Comparison of ENCODE assay signal across 10 mouse cellular contexts in genomic region chr12:21160327-21160828, GRCm38 (mm10).
DNase-seq lines count a peak whose midpoint lies in the region; ATAC-seq and TF ChIP-seq lines count a peak whose summit lies in the region.
"Had no signal": no experiment of that assay in that cellular context is flagged by ENCODE, and none has a peak within 500 bp of the region (broad histone marks: within the 10 kb centered on the region; RNA-seq: fewer than 3 reads in every experiment).

No protein-coding gene starts in this region.

- peak; percentile 77 for DNase-seq in kidney, adult 2 months
- no peak for DNase-seq in kidney, postnatal 4 days
- DNase-seq in brain, embryonic 18.5 days (ENCODE audit: low read depth, low spot score): peak; percentile 42
- DNase-seq in lung, postnatal 10 days: peak; percentile 50
- DNase-seq in layer of hippocampus, adult 9-11 months: no peak
- no peak for DNase-seq in ovary, adult 18-20 months (ENCODE audit: low spot score)
- DNase-seq: right cerebral cortex, postnatal 14 days had no signal

- H3K4me3 ChIP-seq in kidney, adult 2 months (ENCODE audit: insufficient read depth, low read depth, low read length): no peak overlapping the region
- H3K4me3 ChIP-seq in embryonic facial prominence, embryonic 15.5 days (replicated peaks): no peak overlapping the region
- H3K4me3 ChIP-seq: liver, embryonic 15.5 days had no signal

- H3K4me2 ChIP-seq in embryonic facial prominence, embryonic 15.5 days (replicated peaks): 0 out of 2 replicates have a peak overlapping the region, but pooled peaks have one; percentile 15
- H3K4me2 ChIP-seq: liver, embryonic 15.5 days had no signal

- H3K4me1 ChIP-seq in kidney, adult 2 months (ENCODE audit: control insufficient read depth, insufficient read depth, low read length): peaks cover 6% of the 10 kb centered on the region; the same call in 1 of the 2 replicates
- peaks cover 14% of the 10 kb centered on the region for H3K4me1 ChIP-seq in embryonic facial prominence, embryonic 15.5 days

- H3K9me3 ChIP-seq in embryonic facial prominence, embryonic 15.5 days (replicated peaks): no peaks in the 10 kb centered on the region
- H3K9me3 ChIP-seq: liver, embryonic 15.5 days had no signal

- no peak for TF ChIP-seq POLR2A in kidney, adult 2 months (IDR thresholded peaks at IDR 0.05; ENCODE audit: low read depth, low read length)

- no peak for TF ChIP-seq CTCF in kidney, adult 2 months (conservative IDR thresholded peaks at IDR 0.05; ENCODE audit: insufficient read depth, insufficient read length, low read depth, low read length)

- peak overlapping the region; percentile 77 for H3K27ac ChIP-seq in kidney, adult 2 months (ENCODE audit: insufficient read depth, low read depth, low read length)
- peak overlapping the region; percentile 44; the same call in 1 of the 2 replicates for H3K27ac ChIP-seq in embryonic facial prominence, embryonic 15.5 days (replicated peaks)
- H3K27ac ChIP-seq: liver, embryonic 15.5 days had no signal

- peak; percentile 61; the same call in 1 of the 2 replicates for ATAC-seq in embryonic facial prominence, embryonic 15.5 days (ENCODE audit: insufficient number of reproducible peaks, low FRiP score, low TSS enrichment, low read depth)
- ATAC-seq: activated CD4-positive, CD25-positive, alpha-beta regulatory T cell, adult 4 months had no signal

- no peaks in the 10 kb centered on the region for H3K36me3 ChIP-seq in kidney, adult 2 months (ENCODE audit: control insufficient read depth, insufficient read depth, low read length)
- no peaks in the 10 kb centered on the region for H3K36me3 ChIP-seq in embryonic facial prominence, embryonic 15.5 days
- H3K36me3 ChIP-seq: liver, embryonic 15.5 days had no signal

- H3K27me3 ChIP-seq in kidney, adult 2 months (replicated peaks; ENCODE audit: control insufficient read depth, insufficient read depth, low read length): no peaks in the 10 kb centered on the region
- H3K27me3 ChIP-seq in embryonic facial prominence, embryonic 15.5 days: no peaks in the 10 kb centered on the region
- H3K27me3 ChIP-seq: liver, embryonic 15.5 days had no signal

- WGBS in kidney, adult 2 months: 35% methylated on average over 8 of the region's 8 CpGs
- 42% methylated on average over 8 of the region's 8 CpGs for WGBS in embryonic facial prominence, embryonic 15.5 days

- H3K9ac ChIP-seq in embryonic facial prominence, embryonic 15.5 days: no peak overlapping the region
- H3K9ac ChIP-seq: liver, embryonic 15.5 days had no signal

Comparison
In these comparisons a context has a peak if more than half of its experiments do, and no peak if none do; other contexts are left out.
1. DNase-seq: peak in kidney, adult 2 months (single experiment), brain, embryonic 18.5 days (single experiment) and lung, postnatal 10 days (single experiment); none in kidney, postnatal 4 days (0 of 2), layer of hippocampus, adult 9-11 months (single experiment) and ovary, adult 18-20 months (single experiment).